Mouse (Mus musculus) heart, embryonic 10.5 days (tissue): ENCODE results near the gene Gm17577. TPM values are rescaled to one million over a fixed set of nuclear protein-coding genes. Genes with fewer than 3 reads are reported as not detected.
"Not testable (repeated sequence)": the region's sequence is repeated elsewhere in the genome, so short reads cannot be mapped to it uniquely, and the experiment has no call there.

Experiments used
- DNase-seq: peaks from one replicate; pipeline ENCODE4 v3.0.0-alpha.2; 2017; ENCODE audit warnings: low spot score
- H3K27ac ChIP-seq: fragments of 300-500 bp; sonication (generic); 2 replicates; pipeline ENCODE4 v1.5.1; 2016; ENCODE audit warnings: mild to moderate bottlenecking
- H3K27me3 ChIP-seq: fragments of 300-500 bp; sonication (generic); 2 replicates; pipeline ENCODE4 v1.6.1; 2016; ENCODE audit warnings: mild to moderate bottlenecking; ENCODE audit not compliant: poor library complexity, insufficient read depth, severe bottlenecking
- H3K36me3 ChIP-seq: fragments of 300-500 bp; sonication (generic); 2 replicates; pipeline ENCODE4 v1.6.1; 2016; ENCODE audit warnings: mild to moderate bottlenecking, moderate library complexity
- H3K4me1 ChIP-seq: fragments of 300-500 bp; sonication (generic); 2 replicates; pipeline ENCODE4 v1.6.1; 2016; ENCODE audit warnings: mild to moderate bottlenecking
- H3K4me3 ChIP-seq: fragments of 300-500 bp; sonication (generic); 2 replicates; pipeline ENCODE4 v1.5.1; 2016; ENCODE audit warnings: mild to moderate bottlenecking, moderate library complexity
- H3K9me3 ChIP-seq: fragments of 300-500 bp; sonication (generic); 2 replicates; pipeline ENCODE4 v1.6.1; 2016; ENCODE audit warnings: mild to moderate bottlenecking, moderate library complexity
- WGBS: fragments of 180-500 bp; shearing (Covaris S2); methylation state at CpG from one replicate; pipeline ENCODE4 v1.1.7; 2016; 5-methylcytosine and 5-hydroxymethylcytosine counted together
- polyA plus RNA-seq: library from polyadenylated mRNA; unstranded; fragments of >200 nt; fragmentation: Nextera tagmentation; extraction: Ambion mirVana; gene quantifications from 2 replicates; pipeline ENCODE4 v1.2.1, GENCODE M21; 2016

The Gm17577 gene
- not detected in 2 replicates for polyA plus RNA-seq

DNA sequence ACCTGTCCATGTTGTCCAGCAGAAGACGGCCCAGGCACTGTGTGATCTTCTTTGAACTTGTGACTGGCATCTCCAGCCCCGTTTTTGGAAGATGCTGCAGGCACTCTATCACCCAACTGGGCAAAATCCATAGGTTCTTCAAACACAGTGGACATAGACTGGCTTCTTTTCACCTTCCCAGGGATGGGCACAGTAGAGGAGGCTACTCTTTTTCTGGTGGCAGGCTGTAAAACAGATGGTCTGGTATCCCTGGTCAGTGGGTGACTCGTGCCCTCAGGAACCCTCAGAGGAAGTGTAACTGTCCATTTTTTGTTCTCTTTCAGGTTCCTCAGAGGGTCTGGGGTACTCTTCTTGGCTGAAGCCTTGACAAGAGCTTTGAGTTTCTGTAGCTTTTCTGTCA, at the start of gene Gm17577:
Gene Gm17577 (minus strand): TSS at position 101 of the 400 bp plus-strand sequence.
- H3K27me3 ChIP-seq, H3K9me3 ChIP-seq, H3K4me1 ChIP-seq, DNase-seq, H3K4me3 ChIP-seq, H3K27ac ChIP-seq, H3K36me3 ChIP-seq: not testable (repeated sequence)
- no CpG with 5 or more reads among the region's 3 CpGs for WGBS

GRCm38 (mm10) chrX:123222381-123222780, 24.3 kb downstream of the Gm17577 start, which contains the start of gene Srsx:
Gene Srsx, minus strand, starts transcription at chrX:123222481.
- not testable (repeated sequence) for H3K27ac ChIP-seq, H3K4me3 ChIP-seq, H3K9me3 ChIP-seq, H3K36me3 ChIP-seq, H3K4me1 ChIP-seq, H3K27me3 ChIP-seq, DNase-seq
- WGBS: 33% methylated on average over 1 of the region's 1 CpGs

Other genes starting within 250 kb of the Gm17577 start
- not detected in 2 replicates for gene Gm17521, start 217.2 kb downstream of the Gm17577 start, polyA plus RNA-seq
- gene Cldn34c1, start 143.4 kb downstream of the Gm17577 start, polyA plus RNA-seq: 11.6 and 12.1 TPM in 2 replicates
- not detected in 2 replicates for gene Srsx, start 24.4 kb downstream of the Gm17577 start, polyA plus RNA-seq